In genomic region chr2:181519201-181519600, GRCm38 (mm10) we compare ENCODE assay signal across 8 mouse cellular contexts. TPM values are rescaled to one million over a fixed set of nuclear protein-coding genes. Genes with fewer than 3 reads are reported as not detected.
A peak's percentile ranks its signal among the peaks of the same experiment; 100 is the strongest.
DNase-seq lines count a peak whose midpoint lies in the region; ATAC-seq and TF ChIP-seq lines count a peak whose summit lies in the region.

No protein-coding gene starts in this region.

- H3K27ac ChIP-seq in heart, embryonic 14.5 days (replicated peaks in 1 of 2; ENCODE audit: control insufficient read depth in 1 of 2, insufficient read depth in 1 of 2, low read depth in 2 of 2, low read length in 2 of 2): peak overlapping the region; percentile 95 to 98
- peak overlapping the region; percentile 87 for H3K27ac ChIP-seq in brown adipose tissue, adult 24 weeks (replicated peaks; ENCODE audit: low read depth, low read length)
- H3K27ac ChIP-seq in hindbrain, postnatal 0 days: peak overlapping the region; percentile 99

- peak overlapping the region; percentile 94 for H3K9ac ChIP-seq in heart, embryonic 14.5 days (ENCODE audit: low read length)
- H3K9ac ChIP-seq in hindbrain, postnatal 0 days (replicated peaks; ENCODE audit: low read length): peak overlapping the region; percentile 98

- no peak for ATAC-seq in heart, embryonic 14.5 days (ENCODE audit: insufficient number of reproducible peaks, insufficient read depth, low FRiP score, low read depth)
- no peak for ATAC-seq in hindbrain, postnatal 0 days

- H3K79me2 ChIP-seq in myocyte (ENCODE audit: control insufficient read depth, insufficient read depth): peaks cover 42% of the 10 kb centered on the region

- H3ac ChIP-seq in myocyte (ENCODE audit: control insufficient read depth, insufficient read length): peak overlapping the region; percentile 54

- TF ChIP-seq POLR2A in myocyte (IDR thresholded peaks at IDR 0.05; ENCODE audit: insufficient read length, low read depth): no peak

- H3K9me3 ChIP-seq in heart, embryonic 14.5 days (ENCODE audit: control insufficient read depth, low read length): no peaks in the 10 kb centered on the region
- no peaks in the 10 kb centered on the region for H3K9me3 ChIP-seq in hindbrain, postnatal 0 days (ENCODE audit: low read length)

- no peak for DNase-seq in heart, postnatal 4 days
- DNase-seq in hindbrain, postnatal 0 days (ENCODE audit: low spot score): peak; percentile 3
- DNase-seq in right cerebral cortex, postnatal 10 days (ENCODE audit: low spot score in 2 of 2): no peak
- DNase-seq in cerebellum, postnatal 14 days: no peak
- no peak for DNase-seq in thymus, postnatal 36 days

- no peak for TF ChIP-seq CTCF in hindbrain, postnatal 0 days (IDR thresholded peaks at IDR 0.05; ENCODE audit: low read depth)

- peak overlapping the region in 1 of 2 experiments; percentile 94; a peak in 2 of 4 replicates for H3K4me3 ChIP-seq in heart, embryonic 14.5 days (ENCODE audit: control insufficient read depth in 1 of 2, insufficient read depth in 1 of 2, low read depth in 1 of 2, low read length in 2 of 2)
- H3K4me3 ChIP-seq in brown adipose tissue, adult 24 weeks (ENCODE audit: insufficient read depth, low read depth, low read length): peak overlapping the region; percentile 33; the same call in 1 of the 2 replicates
- H3K4me3 ChIP-seq in hindbrain, postnatal 0 days (ENCODE audit: low read length): peak overlapping the region; percentile 99
- peak overlapping the region; percentile 78 for H3K4me3 ChIP-seq in myocyte

- H3K27me3 ChIP-seq in heart, embryonic 14.5 days (ENCODE audit: control insufficient read depth, insufficient read depth, low read length): no peaks in the 10 kb centered on the region
- no peaks in the 10 kb centered on the region for H3K27me3 ChIP-seq in hindbrain, postnatal 0 days (ENCODE audit: insufficient read depth, low read length)
- H3K27me3 ChIP-seq in myocyte (ENCODE audit: control insufficient read depth, insufficient read depth, insufficient read length): no peaks in the 10 kb centered on the region

- H3K4me1 ChIP-seq in heart, embryonic 14.5 days (ENCODE audit: control insufficient read depth in 2 of 2, insufficient read depth in 2 of 2, low read length in 2 of 2): peaks cover 3 to 19% of the 10 kb centered on the region in 2 experiments
- H3K4me1 ChIP-seq in brown adipose tissue, adult 24 weeks (ENCODE audit: control insufficient read depth, insufficient read depth, insufficient read length, low read length): peaks cover 2% of the 10 kb centered on the region; the same call in 1 of the 2 replicates
- peaks cover 7% of the 10 kb centered on the region for H3K4me1 ChIP-seq in hindbrain, postnatal 0 days (ENCODE audit: insufficient read depth, low read length)

- WGBS in heart, embryonic 14.5 days: 71% methylated on average over 3 of the region's 3 CpGs
- 77% methylated on average over 3 of the region's 3 CpGs for WGBS in hindbrain, postnatal 0 days

- H3K36me3 ChIP-seq in heart, embryonic 14.5 days (ENCODE audit: control insufficient read depth, insufficient read depth, low read length): peaks cover 38% of the 10 kb centered on the region
- peaks cover 28% of the 10 kb centered on the region for H3K36me3 ChIP-seq in hindbrain, postnatal 0 days (ENCODE audit: insufficient read depth, low read length)
- H3K36me3 ChIP-seq in myocyte (ENCODE audit: control insufficient read depth, insufficient read depth): peaks cover 25% of the 10 kb centered on the region

- H3K4me2 ChIP-seq in heart, embryonic 14.5 days (ENCODE audit: low read length): peak overlapping the region; percentile 75
- H3K4me2 ChIP-seq in hindbrain, postnatal 0 days (ENCODE audit: low read depth, low read length): peak overlapping the region; percentile 65
- H3K4me2 ChIP-seq in myocyte (ENCODE audit: low read depth): peak overlapping the region; percentile 57

TF ChIP-seq in myocyte, 11 proteins besides CTCF, POLR2A, EP300 and RAD21:
- no peak for TF ChIP-seq USF1 (IDR thresholded peaks at IDR 0.05; ENCODE audit: low read depth)
- no peak for TF ChIP-seq REST (IDR thresholded peaks at IDR 0.05; ENCODE audit: insufficient read depth, insufficient read length)
- TF ChIP-seq SRF (IDR thresholded peaks at IDR 0.05; ENCODE audit: control insufficient read depth, insufficient read length, low read depth): no peak
- TF ChIP-seq CEBPB (IDR thresholded peaks at IDR 0.05; ENCODE audit: insufficient read depth, poor library complexity, severe bottlenecking): no peak
- no peak for TF ChIP-seq MYOG (IDR thresholded peaks at IDR 0.05; ENCODE audit: control insufficient read depth in 1 of 3, insufficient read depth in 1 of 3, insufficient read length in 2 of 3, low read depth in 2 of 3)
- no peak for TF ChIP-seq TCF3 (IDR thresholded peaks at IDR 0.05; ENCODE audit: insufficient read length, low read depth)
- TF ChIP-seq MAX (IDR thresholded peaks at IDR 0.05; ENCODE audit: low read depth): no peak
- TF ChIP-seq POLR2AphosphoS2 (IDR thresholded peaks at IDR 0.05; ENCODE audit: insufficient read length, low read depth): no peak
- TF ChIP-seq E2F4 (IDR thresholded peaks at IDR 0.05; ENCODE audit: insufficient read depth): no peak
- TF ChIP-seq MYOD1 (IDR thresholded peaks at IDR 0.05; ENCODE audit: control insufficient read depth in 1 of 3, insufficient read length in 2 of 3, low read depth in 2 of 3): no peak
- TF ChIP-seq TCF12 (IDR thresholded peaks at IDR 0.05; ENCODE audit: insufficient read depth, poor library complexity, severe bottlenecking): no peak

RNA-seq across cellular contexts. Expression of gene Dnajc5, which starts 1.1 kb away (rescaled TPM):
- 69.8 and 81.3 TPM in 2 replicates for polyA plus RNA-seq in heart, embryonic 14.5 days (2014; fragmentation: Nextera tagmentation; extraction: Ambion mirVana)
- 100 to 1,000 TPM; 111 to 119 TPM for total RNA-seq in heart, postnatal 4 days (2021)
- 30.8 and 38.6 TPM in 2 replicates for polyA plus RNA-seq in brown adipose tissue, adult 24 weeks (2012; ENCODE audit: insufficient read depth, insufficient read length, missing spikeins)
- 417 and 459 TPM in 2 replicates for total RNA-seq in hindbrain, postnatal 0 days (2014; rRNA removed)
- 260 and 276 TPM in 2 replicates for polyA plus RNA-seq in hindbrain, postnatal 0 days (2015; fragmentation: Nextera tagmentation; extraction: Ambion mirVana)
- 67.7 TPM for polyA plus RNA-seq in myocyte (2012; fragmentation: generic; extraction: Trizol)

RNA-seq across cellular contexts. Expression of gene Tpd52l2, which starts 22.3 kb away (rescaled TPM):
- polyA plus RNA-seq in heart, embryonic 14.5 days (2014; fragmentation: Nextera tagmentation; extraction: Ambion mirVana): 128 and 139 TPM in 2 replicates
- 10 to 100 TPM; 65.9 to 72.7 TPM for total RNA-seq in heart, postnatal 4 days (2021)
- polyA plus RNA-seq in brown adipose tissue, adult 24 weeks (2012; ENCODE audit: insufficient read depth, insufficient read length, missing spikeins): 88.5 and 109 TPM in 2 replicates
- 52.2 and 92.5 TPM in 2 replicates for total RNA-seq in hindbrain, postnatal 0 days (2014; rRNA removed)
- 127 and 128 TPM in 2 replicates for polyA plus RNA-seq in hindbrain, postnatal 0 days (2015; fragmentation: Nextera tagmentation; extraction: Ambion mirVana)
- polyA plus RNA-seq in myocyte (2012; fragmentation: generic; extraction: Trizol): 108 TPM

RNA-seq across cellular contexts. Expression of gene Abhd16b, which starts 26.2 kb away (rescaled TPM):
- polyA plus RNA-seq in heart, embryonic 14.5 days (2014; fragmentation: Nextera tagmentation; extraction: Ambion mirVana): 0.18 and 0.19 TPM in 2 replicates
- total RNA-seq in heart, postnatal 4 days (2021): not detected
- not detected in 2 replicates for polyA plus RNA-seq in brown adipose tissue, adult 24 weeks (2012; ENCODE audit: insufficient read depth, insufficient read length, missing spikeins)
- not detected in 2 replicates for total RNA-seq in hindbrain, postnatal 0 days (2014; rRNA removed)
- polyA plus RNA-seq in hindbrain, postnatal 0 days (2015; fragmentation: Nextera tagmentation; extraction: Ambion mirVana): 0.08 TPM in 1 of 2 replicates, not detected in the other
- polyA plus RNA-seq in myocyte (2012; fragmentation: generic; extraction: Trizol): 0.06 TPM

RNA-seq across cellular contexts. Expression of gene Zbtb46, which starts 60.0 kb away (rescaled TPM):
- 8.8 and 10.6 TPM in 2 replicates for polyA plus RNA-seq in heart, embryonic 14.5 days (2014; fragmentation: Nextera tagmentation; extraction: Ambion mirVana)
- 10 to 100 TPM; 14.9 to 16.5 TPM for total RNA-seq in heart, postnatal 4 days (2021)
- 5.5 and 6.6 TPM in 2 replicates for polyA plus RNA-seq in brown adipose tissue, adult 24 weeks (2012; ENCODE audit: insufficient read depth, insufficient read length, missing spikeins)
- 29.0 and 33.0 TPM in 2 replicates for total RNA-seq in hindbrain, postnatal 0 days (2014; rRNA removed)
- polyA plus RNA-seq in hindbrain, postnatal 0 days (2015; fragmentation: Nextera tagmentation; extraction: Ambion mirVana): 17.0 and 19.2 TPM in 2 replicates
- 1.3 TPM for polyA plus RNA-seq in myocyte (2012; fragmentation: generic; extraction: Trizol)
